Mouse (Mus musculus) right cerebral cortex, adult 18-20 months (tissue): ENCODE data around the gene Il18bp.
A peak's percentile ranks its signal among the peaks of the same experiment; 100 is the strongest.
"Not testable (repeated sequence)": the region's sequence is repeated elsewhere in the genome, so short reads cannot be mapped to it uniquely, and the experiment has no call there.

Experiments used
- DNase-seq: peaks from one replicate; pipeline ENCODE4 v3.0.0; 2022; ENCODE audit warnings: mixed read lengths

The Il18bp gene

GRCm38 (mm10) chr7:102018590-102018989 is at the start of gene Il18bp:
Il18bp (minus strand) TSS chr7:102018690.
- DNase-seq, result no peak

GRCm38 (mm10) chr7:102066363-102066762 is 47.9 kb upstream of the Il18bp start:
- DNase-seq, result no peak

DNA sequence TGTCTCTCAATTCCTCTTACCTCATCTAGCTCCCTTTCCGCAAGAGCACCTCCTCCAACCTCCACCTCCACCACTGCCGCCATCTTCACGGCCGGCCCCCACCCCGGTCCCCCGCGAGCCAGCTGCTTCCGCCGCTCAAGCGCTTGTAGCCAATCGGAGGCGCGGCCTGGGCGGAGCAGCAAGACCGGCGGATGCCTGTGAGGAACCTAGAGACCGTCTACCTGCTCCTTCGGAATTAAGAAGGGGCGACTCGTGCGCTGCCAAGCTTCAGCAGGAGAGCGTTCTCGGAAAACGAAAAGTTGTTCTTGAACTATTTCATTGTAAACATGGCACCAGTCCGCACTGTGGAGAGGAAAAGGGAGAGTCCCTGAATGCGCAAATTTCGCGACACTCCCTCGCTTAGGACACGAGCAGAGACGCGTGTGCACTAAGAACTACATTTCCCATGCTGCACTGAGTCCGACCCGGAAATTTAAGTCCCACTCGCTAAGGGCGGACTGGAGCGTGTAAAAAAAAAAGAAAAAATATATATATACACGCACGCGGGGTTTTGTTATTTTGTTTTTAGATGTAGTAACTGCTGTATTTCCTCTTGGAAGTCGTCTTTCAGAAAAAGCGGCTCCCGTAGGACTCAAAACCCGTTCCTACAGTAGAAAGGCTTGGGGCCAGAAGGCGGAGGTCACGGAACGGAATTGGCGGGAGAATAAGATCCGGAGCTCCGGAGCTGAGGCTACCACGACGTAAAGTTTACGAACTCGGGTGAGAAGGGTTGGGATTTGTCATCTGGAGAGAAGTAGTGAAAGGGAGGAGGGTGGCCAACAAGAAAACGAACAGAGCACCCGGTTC is 46.8 kb upstream of the Il18bp start, which contains the start of the genes Rnf121, Xndc1 and Xntrpc:
Gene Rnf121, minus strand, starts transcription at position 424 of the 846 bp plus-strand sequence.
Gene Xndc1, plus strand, starts transcription at position 466 of the 846 bp plus-strand sequence.
Gene Xntrpc, plus strand, starts transcription at position 668 of the 846 bp plus-strand sequence.
- DNase-seq, result peak; percentile 96

GRCm38 (mm10) chr7:102064655-102065045 is 46.2 kb upstream of the Il18bp start:
- no peak for DNase-seq

GRCm38 (mm10) chr7:102063891-102064290 is 45.4 kb upstream of the Il18bp start:
- DNase-seq, result no peak

GRCm38 (mm10) chr7:102062203-102062602 is 43.7 kb upstream of the Il18bp start:
- DNase-seq, result no peak

DNA sequence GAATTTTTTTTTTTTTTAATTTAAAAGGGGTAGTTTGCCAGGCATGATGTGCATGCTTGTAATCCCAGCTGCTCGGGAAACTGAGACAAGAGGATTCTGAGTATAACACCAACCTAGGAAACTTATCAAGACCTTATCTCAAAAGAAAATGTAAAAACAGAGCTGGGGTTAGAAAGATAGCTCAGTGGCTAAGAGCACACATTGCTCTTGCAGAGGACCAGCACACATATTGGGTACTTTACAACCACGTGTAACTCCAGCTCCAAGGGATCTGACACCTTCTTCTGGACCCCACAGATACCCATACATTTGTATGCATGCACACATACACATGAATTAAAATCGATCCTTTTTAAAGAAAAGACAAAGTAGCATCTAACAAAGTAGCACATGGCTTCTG is 42.9 kb upstream of the Il18bp start:
- no peak for DNase-seq

DNA sequence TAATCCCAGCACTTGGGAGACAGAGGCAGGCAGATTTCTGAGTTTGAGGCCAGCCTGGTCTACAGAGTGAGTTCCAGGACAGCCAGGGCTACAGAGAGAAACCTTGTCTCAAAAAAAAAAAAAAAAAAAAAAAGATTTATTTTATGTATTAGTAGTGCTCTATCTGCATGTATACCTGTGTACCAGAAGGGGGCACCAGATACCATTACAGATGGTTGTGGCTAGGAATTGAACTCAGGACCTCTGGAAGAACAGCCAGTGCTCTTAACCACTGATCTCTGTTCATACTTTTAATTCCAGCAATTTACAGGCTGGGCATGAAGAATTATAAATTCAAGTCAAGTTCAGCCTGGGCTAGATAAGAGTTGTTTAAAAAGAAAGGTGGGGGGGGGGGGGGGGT is 30.0 kb upstream of the Il18bp start:
- DNase-seq, result not testable (repeated sequence)

GRCm38 (mm10) chr7:102042314-102042713 is 23.8 kb upstream of the Il18bp start:
- no peak for DNase-seq

- DNase-seq, result no peak
Observed at GRCm38 (mm10) chr7:102037318-102037717, 18.8 kb upstream of the Il18bp start.

- no peak for DNase-seq
Observed at GRCm38 (mm10) chr7:102035534-102035933, 17.0 kb upstream of the Il18bp start.

DNA sequence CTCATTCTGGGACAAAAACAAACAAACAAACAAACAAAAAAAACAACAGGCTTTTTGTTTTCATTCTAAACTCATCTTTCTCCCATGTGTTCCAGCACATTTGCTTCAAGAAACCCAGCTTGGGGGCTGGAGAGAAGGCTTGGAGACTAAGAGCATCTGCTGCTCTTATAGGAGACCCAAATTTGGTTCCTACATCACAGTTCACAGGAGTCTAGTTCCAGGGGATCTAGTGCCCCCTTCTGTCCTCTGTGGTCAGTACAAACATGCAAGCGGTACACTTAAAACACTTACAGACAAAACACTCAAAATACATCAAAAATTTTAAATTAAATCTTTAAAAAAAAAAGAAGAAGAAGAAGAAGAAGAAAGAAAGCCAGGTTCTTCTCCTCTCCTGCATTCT is 16.4 kb upstream of the Il18bp start:
- no peak for DNase-seq

GRCm38 (mm10) chr7:102025187-102026119 is 7.0 kb upstream of the Il18bp start:
- no peak for DNase-seq

DNA sequence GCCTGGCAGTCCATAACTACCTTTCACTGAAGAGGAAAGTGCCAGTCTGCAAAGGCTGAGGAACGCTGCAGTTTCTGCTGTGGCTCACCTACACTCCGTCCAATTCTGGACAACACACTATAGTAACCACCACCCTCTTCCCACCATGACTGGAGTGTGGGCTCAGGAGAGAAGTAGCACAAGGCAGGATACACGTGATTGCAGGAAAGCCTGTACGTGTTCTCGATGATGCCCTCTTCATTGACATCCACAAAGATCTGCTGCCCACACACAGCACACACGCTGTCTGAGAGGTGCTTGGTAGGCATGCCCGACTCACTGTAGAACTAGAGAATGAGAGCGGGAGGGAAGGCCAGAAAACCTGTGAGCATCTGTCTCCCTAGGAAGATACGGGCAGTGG is 5.3 kb upstream of the Il18bp start:
- DNase-seq, result peak; percentile 51

- not testable (repeated sequence) for DNase-seq
Observed at GRCm38 (mm10) chr7:102020934-102021333, 2.4 kb upstream of the Il18bp start.

- no peak for DNase-seq
Observed at GRCm38 (mm10) chr7:102019362-102019761, 872 bp upstream of the Il18bp start.

DNA sequence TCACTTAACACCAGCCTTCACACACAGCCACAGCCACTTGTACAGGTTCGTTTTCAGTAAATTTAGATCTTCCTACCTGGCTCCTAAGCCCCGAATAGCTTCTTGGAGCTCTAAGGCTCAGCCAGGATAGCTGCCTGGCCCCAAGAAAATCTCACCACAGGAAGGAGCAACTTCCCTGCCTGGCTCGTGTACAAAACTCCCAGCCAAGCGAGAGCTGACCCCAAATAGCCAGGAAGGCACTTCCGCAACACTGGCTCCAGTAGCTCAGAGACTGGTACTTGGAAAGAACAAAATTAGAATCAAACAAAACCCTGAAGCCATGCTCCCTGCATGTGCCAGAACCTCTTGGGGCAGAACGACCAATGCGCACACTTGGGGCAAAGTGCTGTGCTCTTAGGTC is 456 bp downstream of the Il18bp start:
- DNase-seq, result no peak

GRCm38 (mm10) chr7:102017452-102017851 is 1.0 kb downstream of the Il18bp start:
- DNase-seq, result no peak

GRCm38 (mm10) chr7:102016936-102017335 is 1.6 kb downstream of the Il18bp start:
- no peak for DNase-seq

GRCm38 (mm10) chr7:102014995-102015394 is 3.5 kb downstream of the Il18bp start:
- DNase-seq, result no peak

DNA sequence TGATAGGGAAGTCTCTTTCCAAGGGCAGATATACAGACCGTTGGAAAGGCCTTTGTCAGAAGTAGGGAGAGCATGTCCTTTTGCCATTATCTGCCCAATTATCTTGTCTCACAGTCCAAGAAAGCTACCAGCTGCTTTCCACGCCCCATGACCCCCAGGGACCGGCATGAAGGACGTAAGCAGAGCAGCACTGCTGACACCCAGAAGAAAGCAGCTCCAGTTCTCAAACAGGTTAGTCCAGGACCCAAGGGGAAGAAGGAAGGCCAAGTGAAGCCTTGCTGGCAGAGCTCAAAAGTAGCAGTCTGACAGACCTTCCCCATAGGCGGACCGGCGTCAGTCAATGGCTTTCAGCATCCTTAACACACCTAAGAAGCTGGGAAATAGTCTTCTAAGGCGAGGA is 5.1 kb downstream of the Il18bp start:
- DNase-seq, result no peak

- DNase-seq, result no peak
Observed at GRCm38 (mm10) chr7:102011855-102012254, 6.6 kb downstream of the Il18bp start.

DNA sequence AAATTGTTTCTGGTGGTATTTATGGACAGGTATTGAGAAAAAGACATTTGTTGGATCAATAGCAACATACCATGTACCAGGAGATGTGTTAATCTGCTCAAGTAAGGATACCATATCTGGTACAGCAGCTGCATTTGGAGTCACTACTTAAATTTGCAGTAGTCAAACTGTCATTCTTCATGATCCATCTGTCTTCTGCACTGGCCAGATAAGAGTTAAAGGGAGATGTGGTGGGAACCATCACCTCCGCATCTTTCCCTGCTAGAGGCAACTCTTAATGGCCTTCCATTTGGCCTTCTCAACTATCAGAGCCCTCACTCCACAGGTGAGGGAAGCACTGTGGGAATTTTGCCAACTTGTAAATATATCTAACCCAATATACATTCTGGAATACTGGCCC is 12.0 kb downstream of the Il18bp start:
- no peak for DNase-seq
